Mouse (Mus musculus): ENCODE data around the gene Smpdl3b. TPM values are rescaled to one million over a fixed set of nuclear protein-coding genes. Genes with fewer than 3 reads are reported as not detected.
"Not testable (repeated sequence)": the region's sequence is repeated elsewhere in the genome, so short reads cannot be mapped to it uniquely, and the experiment has no call there.

Smpdl3b gene
- total RNA-seq, 2 experiments from 2014 or later, result 0.61 to 0.89 TPM

- intact Hi-C loops (cut with DNase I), result no loop called here
- DNase-seq, result no peak
These were observed 26.7 kb upstream of the Smpdl3b start for GRCm38 (mm10) chr4:132783732-132784131.

- intact Hi-C loops (cut with DNase I), result no loop called here
These were observed 23.2 kb upstream of the Smpdl3b start for GRCm38 (mm10) chr4:132780288-132780687.

GRCm38 (mm10) chr4:132778562-132779201 is 21.6 kb upstream of the Smpdl3b start:
- no peak for DNase-seq
- intact Hi-C loops (cut with DNase I), result no loop called here

More at GRCm38 (mm10) chr4:132780288-132780687, 23.2 kb upstream of the Smpdl3b start:
- no peak for DNase-seq

- peak; percentile 76 to 84 for DNase-seq
- intact Hi-C loops (cut with DNase I), result loop anchor here (1.0 kb wide), 2 partner anchors 48 to 154 kb away; no protein-coding TSS in a partner anchor
These were observed 19.7 kb upstream of the Smpdl3b start for GRCm38 (mm10) chr4:132776764-132777163.

- DNase-seq, result no peak
- intact Hi-C loops (cut with DNase I), result no loop called here
These were observed 17.9 kb upstream of the Smpdl3b start for GRCm38 (mm10) chr4:132774905-132775304.

- intact Hi-C loops (cut with DNase I), result no loop called here
These were observed 14.7 kb upstream of the Smpdl3b start for GRCm38 (mm10) chr4:132771776-132772175.

GRCm38 (mm10) chr4:132767914-132768876 is 11.1 kb upstream of the Smpdl3b start, which contains the start of gene Rpa2:
Gene Rpa2 (plus strand): TSS chr4:132768332.
- intact Hi-C loops (cut with DNase I), result loop anchor here (2.0 kb wide), 1 partner anchor 35 kb away; the partner anchor contains the start of gene Xkr8
- peak; percentile 98 to 99 for DNase-seq

More at GRCm38 (mm10) chr4:132771776-132772175, 14.7 kb upstream of the Smpdl3b start:
- DNase-seq, result no peak

GRCm38 (mm10) chr4:132763125-132763524 is 6.1 kb upstream of the Smpdl3b start:
- intact Hi-C loops (cut with DNase I); DNase-seq: not testable (repeated sequence)

GRCm38 (mm10) chr4:132762602-132763001 is 5.5 kb upstream of the Smpdl3b start:
- intact Hi-C loops (cut with DNase I), result no loop called here
- no peak for DNase-seq

GRCm38 (mm10) chr4:132760296-132760695 is 3.2 kb upstream of the Smpdl3b start:
- intact Hi-C loops (cut with DNase I), result no loop called here
- no peak for DNase-seq

GRCm38 (mm10) chr4:132757633-132758351 is 740 bp upstream of the Smpdl3b start:
- no peak for DNase-seq
- intact Hi-C loops (cut with DNase I), result no loop called here

GRCm38 (mm10) chr4:132752992-132753391 is 4.1 kb downstream of the Smpdl3b start:
- intact Hi-C loops (cut with DNase I), result no loop called here
- DNase-seq, result no peak

GRCm38 (mm10) chr4:132749258-132749982 is 7.6 kb downstream of the Smpdl3b start:
- no peak for DNase-seq
- intact Hi-C loops (cut with DNase I), result no loop called here

GRCm38 (mm10) chr4:132748778-132749177 is 8.3 kb downstream of the Smpdl3b start:
- DNase-seq, result no peak
- intact Hi-C loops (cut with DNase I), result no loop called here

GRCm38 (mm10) chr4:132747664-132748259 is 9.3 kb downstream of the Smpdl3b start:
- peak; percentile 52 to 58 for DNase-seq
- intact Hi-C loops (cut with DNase I), result no loop called here

GRCm38 (mm10) chr4:132746911-132747517 is 10.0 kb downstream of the Smpdl3b start:
- no peak for DNase-seq

GRCm38 (mm10) chr4:132743992-132744911 is 12.8 kb downstream of the Smpdl3b start:
- DNase-seq, result no peak
- intact Hi-C loops (cut with DNase I), result no loop called here

More at GRCm38 (mm10) chr4:132746911-132747517, 10.0 kb downstream of the Smpdl3b start:
- intact Hi-C loops (cut with DNase I), result no loop called here

GRCm38 (mm10) chr4:132741491-132741890 is 15.6 kb downstream of the Smpdl3b start:
- DNase-seq, result no peak
- intact Hi-C loops (cut with DNase I), result no loop called here
